Mouse (Mus musculus) myocyte (in vitro differentiated cells): ENCODE results near the gene Clpb.

Source experiments
- CEBPB ChIP-seq: IDR thresholded peaks from 2 replicates; pipeline ENCODE4 v1.6.1; 2011; ENCODE audit warnings: mild to moderate bottlenecking, moderate library complexity; ENCODE audit not compliant: poor library complexity, insufficient read depth, severe bottlenecking
- E2F4 ChIP-seq: IDR thresholded peaks from one replicate; pipeline ENCODE4 v1.6.1; 2011; ENCODE audit warnings: mild to moderate bottlenecking, control low read depth, moderate library complexity; ENCODE audit not compliant: insufficient read depth
- MAX ChIP-seq: IDR thresholded peaks from one replicate; pipeline ENCODE4 v1.6.1; 2011; ENCODE audit warnings: low read depth, mild to moderate bottlenecking, control low read depth
- POLR2A ChIP-seq: IDR thresholded peaks from one replicate; pipeline ENCODE4 v1.6.1; 2011; ENCODE audit warnings: low read depth, mild to moderate bottlenecking, control low read depth, moderate library complexity; ENCODE audit not compliant: insufficient read length
- POLR2AphosphoS2 ChIP-seq: IDR thresholded peaks from one replicate; pipeline ENCODE4 v1.6.1; 2011; ENCODE audit warnings: low read depth, control low read depth; ENCODE audit not compliant: insufficient read length
- REST ChIP-seq: IDR thresholded peaks from one replicate; pipeline ENCODE4 v1.6.1; 2011; ENCODE audit warnings: mild to moderate bottlenecking, control low read depth, moderate library complexity; ENCODE audit not compliant: insufficient read depth, insufficient read length
- TCF12 ChIP-seq: IDR thresholded peaks from one replicate; pipeline ENCODE4 v1.6.1; 2011; ENCODE audit warnings: mild to moderate bottlenecking, control low read depth; ENCODE audit not compliant: poor library complexity, insufficient read depth, severe bottlenecking
- USF1 ChIP-seq: IDR thresholded peaks from one replicate; pipeline ENCODE4 v1.6.1; 2011; ENCODE audit warnings: low read depth, mild to moderate bottlenecking, control low read depth, moderate library complexity

DNA sequence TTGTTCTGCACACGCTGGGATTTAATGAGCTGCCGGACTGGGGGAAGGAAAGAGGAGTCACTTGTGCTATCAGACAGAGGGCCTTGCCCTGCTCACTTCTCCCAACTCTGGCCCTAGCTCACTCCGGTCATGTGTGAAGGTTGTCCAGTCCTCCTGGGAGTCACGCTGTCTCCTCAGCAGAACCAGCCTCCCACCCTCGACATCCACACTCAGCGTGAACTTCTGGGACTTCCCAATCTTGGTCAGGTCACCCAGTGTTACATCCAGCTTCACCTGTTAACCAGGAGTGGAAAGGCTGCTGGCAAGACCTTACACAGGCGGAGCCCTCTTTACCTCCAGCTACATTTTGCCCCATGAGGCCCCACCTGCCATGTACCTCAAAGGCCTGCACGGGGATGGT lies 168.0 kb downstream of the Clpb start:
- TF ChIP-seq MAX, result no peak
- TF ChIP-seq CEBPB, result no peak
- TF ChIP-seq POLR2A, result no peak
- no peak for TF ChIP-seq TCF12
- peak; percentile 6 for TF ChIP-seq POLR2AphosphoS2
- no peak for TF ChIP-seq E2F4
- TF ChIP-seq USF1, result no peak
- TF ChIP-seq REST, result no peak
